Mouse (Mus musculus) cerebellum, adult (tissue): Measurements from ENCODE around the gene Acrv1.
"Not testable (repeated sequence)": the region's sequence is repeated elsewhere in the genome, so short reads cannot be mapped to it uniquely, and the experiment has no call there.

Experiments
- ATAC-seq: cut with Nextera tagmentation; 2 replicates; pipeline ENCODE4 v1.9.2; 2017; ENCODE audit warnings: mild to moderate bottlenecking, moderate library complexity, mixed read lengths; ENCODE audit not compliant: insufficient number of reproducible peaks, low FRiP score, low TSS enrichment

Gene Acrv1

GRCm38 (mm10) chr9:36692920-36693319 lies at the start of gene Acrv1:
Gene Acrv1, plus strand, starts transcription at chr9:36693220.
- ATAC-seq, result no peak

- ATAC-seq, result not testable (repeated sequence)
Measured at GRCm38 (mm10) chr9:36643276-36643675, 49.7 kb upstream of the Acrv1 start, which contains the start of gene A630095E13Rik. Gene A630095E13Rik, minus strand, starts transcription at chr9:36643376.

- ATAC-seq, result no peak
Measured at GRCm38 (mm10) chr9:36681424-36681823, 11.6 kb upstream of the Acrv1 start.

- ATAC-seq, result no peak
Measured at GRCm38 (mm10) chr9:36687329-36687728, 5.7 kb upstream of the Acrv1 start.

GRCm38 (mm10) chr9:36694276-36694675 lies 1.3 kb downstream of the Acrv1 start:
- ATAC-seq, result no peak

GRCm38 (mm10) chr9:36705923-36706322 lies 12.9 kb downstream of the Acrv1 start:
- no peak for ATAC-seq

- ATAC-seq, result no peak
Measured at GRCm38 (mm10) chr9:36707304-36707703, 14.3 kb downstream of the Acrv1 start.

- no peak for ATAC-seq
Measured at GRCm38 (mm10) chr9:36716624-36717023, 23.6 kb downstream of the Acrv1 start.

- peak; percentile 88 for ATAC-seq
Measured at GRCm38 (mm10) chr9:36726131-36727033, 33.4 kb downstream of the Acrv1 start.

GRCm38 (mm10) chr9:36727034-36727755 lies 34.2 kb downstream of the Acrv1 start, which contains the start of gene Chek1:
Gene Chek1, minus strand, starts transcription at chr9:36727065.
- ATAC-seq, result 0 out of 2 replicates have a peak, but pooled peaks have one; percentile 22
